Mouse (Mus musculus) heart, postnatal 0 days (tissue): ENCODE measurements at regions not wholly inside any gene's neighbourhood (a gene's known extent, or its start where the extent isn't known, plus 50 kb on each side); places are given as distances from the start of the nearest gene placed in this dataset.

Source experiments
- ATAC-seq: fragments of 200-750 bp; cut with Nextera tagmentation; 2 replicates; pipeline ENCODE4 v1.8.0; 2017; ENCODE audit warnings: low read depth, moderate number of reproducible peaks, moderate library complexity; ENCODE audit not compliant: insufficient read depth
- DNase-seq: peaks from one replicate; pipeline ENCODE4 v3.0.0-alpha.2; 2016; ENCODE audit warnings: low spot score
- H3K27ac ChIP-seq: fragments of 300-500 bp; sonication (generic); 2 replicates; pipeline ENCODE4 v1.5.1; 2014; ENCODE audit warnings: low read depth, mild to moderate bottlenecking
- H3K27me3 ChIP-seq: fragments of 300-500 bp; sonication (generic); 2 replicates; pipeline ENCODE4 v1.6.1; 2014; ENCODE audit warnings: low read length, mixed read lengths; ENCODE audit not compliant: control insufficient read depth, insufficient read depth
- H3K36me3 ChIP-seq: fragments of 300-500 bp; sonication (generic); replicated peaks from 2 replicates; pipeline ENCODE4 v1.6.1; 2014; ENCODE audit warnings: low read length, mixed read lengths; ENCODE audit not compliant: control insufficient read depth, insufficient read depth
- H3K4me1 ChIP-seq: fragments of 300-500 bp; sonication (generic); 2 replicates; pipeline ENCODE4 v1.6.1; 2014; ENCODE audit warnings: antibody characterized with exemption; ENCODE audit not compliant: control insufficient read depth, insufficient read depth
- H3K4me2 ChIP-seq: fragments of 300-500 bp; sonication (generic); 2 replicates; pipeline ENCODE4 v1.6.1; 2014; ENCODE audit warnings: low read depth, mild to moderate bottlenecking, low read length, moderate library complexity
- H3K4me3 ChIP-seq: fragments of 300-500 bp; sonication (generic); 2 replicates; pipeline ENCODE4 v1.5.1; 2014; ENCODE audit warnings: low read depth, low read length
- H3K9ac ChIP-seq: fragments of 300-500 bp; sonication (generic); replicated peaks from 2 replicates; pipeline ENCODE4 v1.6.1; 2014; ENCODE audit warnings: low read depth, low read length, mixed read lengths
- H3K9me3 ChIP-seq: fragments of 300-500 bp; sonication (generic); replicated peaks from 2 replicates; pipeline ENCODE4 v1.6.1; 2016; ENCODE audit warnings: low read length; ENCODE audit not compliant: control insufficient read depth
- CTCF ChIP-seq: IDR thresholded peaks from 2 replicates; pipeline ENCODE4 v1.5.1; 2016; ENCODE audit warnings: antibody characterized with exemption, control low read depth, low read depth
- EP300 ChIP-seq: IDR thresholded peaks from 2 replicates; pipeline ENCODE4 v1.6.1; 2016; ENCODE audit warnings: antibody characterized with exemption, low read depth
- WGBS: fragments of 180-500 bp; shearing (Covaris S2); extraction: QIAGEN DNeasy Blood & Tissue Kit; methylation state at CpG from one replicate; pipeline ENCODE4 v1.1.7; 2014; 5-methylcytosine and 5-hydroxymethylcytosine counted together

DNA sequence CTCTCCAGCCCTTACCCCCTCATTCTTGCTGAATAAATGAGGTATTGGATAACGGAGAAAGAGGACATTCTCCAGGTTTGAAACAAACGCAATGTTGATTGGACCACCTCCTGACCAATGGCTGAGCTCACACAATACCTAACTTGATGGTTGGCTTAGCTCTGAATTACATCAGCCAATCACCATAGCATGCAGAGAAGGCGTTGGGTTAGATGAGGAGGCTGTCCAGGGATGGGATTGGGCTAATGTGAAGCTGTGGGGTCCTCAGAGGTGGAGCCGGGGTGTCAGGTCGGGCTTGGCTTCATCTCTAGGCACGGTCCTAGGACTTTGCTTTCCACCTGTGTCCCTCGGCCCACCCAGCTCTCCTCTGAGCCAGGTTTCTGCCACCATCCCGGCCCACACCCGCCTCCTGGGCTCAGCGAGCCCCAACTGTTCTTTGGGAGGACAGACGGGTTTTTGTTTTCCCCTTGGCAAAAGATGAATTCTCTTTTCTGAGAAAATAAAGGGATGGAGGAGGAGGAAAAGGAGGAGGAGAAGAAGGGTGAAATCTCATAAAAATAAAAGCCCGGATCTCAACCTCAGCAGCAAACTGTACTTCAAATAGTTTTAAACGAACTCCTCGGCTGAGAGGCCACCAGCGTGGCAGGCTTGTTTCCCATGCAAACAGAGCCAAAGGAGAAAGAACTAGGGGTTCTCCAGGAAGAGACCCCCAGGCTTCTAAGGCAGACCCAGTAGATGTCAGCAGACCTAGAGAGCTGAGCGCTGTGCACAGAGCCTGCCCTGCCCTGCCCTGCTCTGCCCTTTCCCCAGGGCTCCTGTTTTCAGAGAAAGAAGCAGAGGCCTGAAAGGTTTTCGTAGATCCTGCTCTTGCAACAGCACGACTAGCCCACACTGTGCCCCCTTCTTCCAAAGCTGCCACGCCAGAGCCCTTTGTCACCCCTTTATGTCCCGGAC is 78.2 kb downstream of the Tfap2c start:
- Histone ChIP-seq H3K4me2 (no peak overlapping the region), H3K27me3 (peaks cover 9% of the 10 kb centered on the region), H3K9me3 (no peaks in the 10 kb centered on the region), H3K36me3 (no peaks in the 10 kb centered on the region), H3K4me3 (no peak overlapping the region), H3K4me1 (no peaks in the 10 kb centered on the region), H3K27ac (no peak overlapping the region), H3K9ac (no peak overlapping the region)
- DNase-seq (no peak), ATAC-seq (no peak)
- WGBS: 75% methylated on average over 20 of the region's 20 CpGs
- TF ChIP-seq CTCF (no peak), EP300 (no peak)

DNA sequence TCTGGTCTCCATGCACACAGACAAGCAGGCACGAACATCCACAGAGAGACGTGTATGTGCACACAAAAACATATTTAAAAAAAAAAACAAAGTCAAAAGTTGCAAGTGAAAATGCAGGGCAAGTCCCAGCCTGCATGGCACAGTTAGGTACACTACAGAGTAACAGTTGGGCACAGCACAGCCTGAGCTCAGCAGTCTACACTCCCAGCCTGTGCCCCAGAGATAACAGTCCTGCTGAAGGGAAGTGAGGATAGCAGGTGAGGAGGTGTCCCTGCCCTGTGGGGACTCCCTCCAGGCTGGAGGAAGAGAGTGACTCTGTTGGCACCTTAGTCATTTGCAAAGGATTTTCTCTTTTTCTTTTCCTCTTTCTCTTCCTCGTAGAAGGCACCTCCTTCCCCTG is 80.9 kb downstream of the Tfap2c start:
- no peaks in the 10 kb centered on the region for H3K27me3 ChIP-seq
- H3K36me3 ChIP-seq: no peaks in the 10 kb centered on the region
- H3K4me2 ChIP-seq: no peak overlapping the region
- 62% methylated on average over 3 of the region's 3 CpGs for WGBS
- no peaks in the 10 kb centered on the region for H3K4me1 ChIP-seq
- TF ChIP-seq EP300 (no peak), CTCF (no peak)
- no peak overlapping the region for H3K9ac ChIP-seq
- ATAC-seq (no peak), DNase-seq (no peak)
- no peak overlapping the region for H3K4me3 ChIP-seq
- no peaks in the 10 kb centered on the region for H3K9me3 ChIP-seq
- H3K27ac ChIP-seq: no peak overlapping the region

DNA sequence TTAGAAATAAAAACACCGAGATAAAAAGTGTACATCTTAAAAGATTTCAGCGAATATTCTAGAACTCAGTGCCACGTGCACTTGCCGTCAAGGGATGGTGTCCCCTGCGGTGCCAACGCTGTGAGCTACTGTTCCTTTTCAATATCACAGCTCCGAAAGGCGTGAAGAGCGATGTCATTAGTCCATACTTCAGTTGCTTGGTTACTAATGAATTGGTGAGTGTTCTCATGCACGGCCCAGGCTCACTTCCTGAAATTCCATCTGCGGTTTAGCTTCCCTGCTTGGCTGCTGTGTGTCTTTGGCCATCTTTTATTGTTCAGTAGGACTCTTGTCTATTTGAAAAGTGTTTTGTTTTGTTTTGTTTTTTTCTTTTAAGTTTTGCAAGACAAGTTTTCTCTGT is 93.2 kb downstream of the Tfap2c start:
- no peak overlapping the region for H3K9ac ChIP-seq
- H3K4me1 ChIP-seq: no peaks in the 10 kb centered on the region
- no peaks in the 10 kb centered on the region for H3K27me3 ChIP-seq
- ATAC-seq (no peak), DNase-seq (no peak)
- H3K4me3 ChIP-seq: no peak overlapping the region
- no peak overlapping the region for H3K4me2 ChIP-seq
- no peaks in the 10 kb centered on the region for H3K36me3 ChIP-seq
- peak overlapping the region; percentile 41; the same call in 1 of the 2 replicates for H3K27ac ChIP-seq
- no peaks in the 10 kb centered on the region; the same call in 1 of the 2 replicates for H3K9me3 ChIP-seq
- WGBS: 55% methylated on average over 11 of the region's 11 CpGs
- no peak for TF ChIP-seq EP300
- TF ChIP-seq CTCF: no peak

DNA sequence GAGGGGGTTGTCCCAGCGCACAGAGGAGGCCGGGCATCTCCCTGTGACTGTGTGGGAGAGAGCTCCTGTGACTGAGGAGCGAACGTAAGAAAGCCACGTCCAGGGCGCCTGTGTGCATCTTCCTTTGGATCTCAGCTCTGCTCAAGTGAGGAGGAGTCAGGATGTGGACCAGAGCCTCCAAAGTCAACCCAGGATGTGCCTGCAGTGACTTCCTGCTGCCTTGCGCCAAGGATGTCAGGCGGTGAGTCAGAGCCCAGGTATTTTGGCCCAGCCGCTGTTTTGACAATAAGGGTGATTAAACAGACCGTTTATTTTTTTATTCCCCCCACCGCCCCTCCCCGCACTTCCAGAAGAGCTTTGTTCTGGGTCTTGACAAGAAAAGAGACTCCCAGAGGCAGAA is 94.5 kb downstream of the Tfap2c start:
- H3K4me2 ChIP-seq: no peak overlapping the region
- peak; percentile 26 for DNase-seq

DNA sequence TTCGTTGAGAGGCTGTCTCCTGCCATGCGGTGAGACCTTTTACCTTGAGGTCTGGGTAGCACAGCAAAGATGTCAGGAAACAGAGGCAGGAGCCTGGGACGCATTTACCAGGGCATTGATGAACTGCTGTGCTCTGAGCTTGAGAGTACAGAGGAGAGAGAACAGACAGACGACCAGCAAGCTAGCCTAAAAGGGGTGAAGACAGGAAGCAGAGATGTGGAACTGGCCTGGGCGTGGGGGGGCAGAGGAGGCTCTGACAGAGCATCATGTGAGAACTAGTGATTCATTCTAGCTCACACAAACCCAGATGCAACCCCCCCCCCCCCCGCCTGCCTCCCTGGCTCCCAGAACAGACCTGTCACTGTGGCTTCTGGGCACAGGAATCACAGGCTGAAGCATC is 95.1 kb downstream of the Tfap2c start:
- peak overlapping the region; percentile 36 for H3K27ac ChIP-seq
- no peaks in the 10 kb centered on the region for H3K27me3 ChIP-seq

More for the DNA sequence above, 94.5 kb downstream of the Tfap2c start:
- H3K4me1 ChIP-seq: no peaks in the 10 kb centered on the region
- no peak for TF ChIP-seq CTCF
- TF ChIP-seq EP300: no peak
- no peaks in the 10 kb centered on the region; the same call in 1 of the 2 replicates for H3K9me3 ChIP-seq
- H3K9ac ChIP-seq: no peak overlapping the region
- no peak overlapping the region for H3K4me3 ChIP-seq
- ATAC-seq: peak; percentile 74
- no peaks in the 10 kb centered on the region for H3K36me3 ChIP-seq
- WGBS: 20% methylated on average over 12 of the region's 12 CpGs
- no peaks in the 10 kb centered on the region for H3K27me3 ChIP-seq
- H3K27ac ChIP-seq: peak overlapping the region; percentile 41

More for the DNA sequence above, 95.1 kb downstream of the Tfap2c start:
- H3K9me3 ChIP-seq: no peaks in the 10 kb centered on the region; the same call in 1 of the 2 replicates
- H3K36me3 ChIP-seq: no peaks in the 10 kb centered on the region
- H3K9ac ChIP-seq: no peak overlapping the region
- TF ChIP-seq EP300 (no peak), CTCF (no peak)
- ATAC-seq (no peak), DNase-seq (no peak)
- no peaks in the 10 kb centered on the region for H3K4me1 ChIP-seq
- 36% methylated on average over 6 of the region's 6 CpGs for WGBS
- H3K4me3 ChIP-seq: no peak overlapping the region
- no peak overlapping the region for H3K4me2 ChIP-seq
